Mouse (Mus musculus) 3134 (cell line): ENCODE results near the gene Ncf1.

Source experiments
- DNase-seq: peaks from one replicate; pipeline ENCODE4 v3.0.0-alpha.2; 2011; ENCODE audit warnings: low spot score; ENCODE audit not compliant: insufficient read length; ENCODE audit errors: extremely low read depth

Ncf1 gene

DNA sequence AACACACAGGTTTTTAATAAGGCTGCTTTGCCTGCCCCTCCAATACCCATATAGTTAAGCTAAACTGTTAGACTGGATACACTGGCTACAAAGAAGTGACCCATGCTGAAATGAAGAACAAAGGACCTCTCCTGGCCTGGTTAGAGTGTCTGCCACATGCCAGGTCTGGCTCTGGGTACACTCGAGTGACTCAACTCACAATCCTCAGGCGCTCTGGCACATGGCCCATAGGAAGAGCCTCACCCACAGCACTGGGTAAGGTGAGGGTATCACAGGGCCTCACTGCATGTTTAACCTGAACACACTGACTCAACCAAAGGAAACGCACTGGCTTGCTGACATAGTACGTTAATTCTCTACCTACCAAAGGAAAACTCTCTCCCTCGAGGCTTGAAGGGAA is 16.7 kb upstream of the Ncf1 start:
- no peak for DNase-seq

DNA sequence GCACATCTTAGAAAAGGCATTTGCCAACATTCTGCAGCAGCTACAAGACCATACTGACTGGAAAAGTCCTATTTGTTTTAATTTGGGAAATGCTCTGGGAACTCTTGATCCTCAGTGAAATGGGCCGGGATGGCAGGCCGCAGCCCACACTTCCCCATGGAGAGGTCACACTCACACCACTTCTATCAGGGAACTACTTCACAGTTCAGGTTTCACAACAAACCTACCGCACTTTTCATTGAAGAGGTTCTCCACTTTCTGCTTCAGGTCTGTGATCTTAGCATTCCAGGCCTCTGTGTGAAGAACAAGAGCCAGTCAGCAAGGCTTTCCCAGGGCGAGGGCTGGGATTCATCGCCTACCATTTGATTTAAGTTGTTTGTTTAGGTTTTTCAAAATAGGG is 15.5 kb upstream of the Ncf1 start:
- no peak for DNase-seq

DNA sequence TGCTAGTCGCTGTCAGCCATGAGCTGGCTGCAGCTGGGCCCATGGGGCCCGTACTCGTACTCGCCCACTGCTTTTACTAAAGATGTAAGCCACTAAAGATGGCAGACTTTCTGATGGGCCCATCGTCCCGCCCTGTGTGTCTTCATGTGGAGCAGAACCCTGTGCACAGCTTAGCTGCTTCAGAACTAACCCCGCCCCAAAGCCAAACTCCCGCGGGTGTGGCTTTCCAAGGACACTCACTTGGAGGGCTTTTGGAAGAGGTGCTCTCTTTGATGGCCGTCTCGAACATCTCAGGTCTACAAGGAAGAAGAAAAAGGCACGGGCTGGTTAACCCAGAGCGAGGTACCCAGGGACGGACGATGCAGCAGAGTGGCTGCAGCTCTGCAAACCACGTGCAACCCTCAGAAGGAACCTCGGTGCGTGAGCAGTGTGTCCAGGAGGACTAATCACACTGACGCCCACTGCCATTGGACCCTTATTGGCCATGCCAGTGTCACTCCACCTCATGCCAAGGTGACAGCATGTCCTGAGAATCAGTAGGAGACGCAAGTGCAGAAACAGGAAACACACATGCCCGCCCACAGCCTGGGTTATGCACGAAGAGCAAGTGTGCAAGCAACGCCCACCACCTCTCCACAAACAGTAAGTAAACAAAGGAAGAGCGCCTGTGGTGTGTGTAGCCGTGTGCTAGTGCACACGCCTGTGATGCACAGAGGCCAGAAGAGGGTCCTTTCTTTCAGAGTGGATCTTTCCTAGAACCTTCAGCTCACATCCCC is 14.4 kb upstream of the Ncf1 start:
- no peak for DNase-seq

DNA sequence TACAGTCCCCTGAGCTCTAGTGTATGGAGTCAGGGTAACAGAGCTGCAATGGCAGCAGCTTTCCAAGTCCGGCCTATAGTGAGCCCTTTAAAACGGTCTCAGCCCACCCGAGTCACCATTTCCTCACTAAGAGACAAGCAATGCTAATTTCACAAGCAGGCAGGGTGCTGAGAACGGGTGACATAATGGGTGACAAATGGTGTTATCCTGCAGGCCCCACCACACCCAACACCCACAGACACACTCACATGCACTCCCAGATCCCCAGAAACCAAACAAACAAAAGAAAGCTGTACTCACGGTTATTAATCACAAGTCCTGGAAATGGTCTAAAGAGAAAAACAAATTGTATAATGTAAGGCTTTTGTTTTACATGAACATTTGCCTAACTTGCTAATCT is 12.4 kb upstream of the Ncf1 start:
- no peak for DNase-seq

DNA sequence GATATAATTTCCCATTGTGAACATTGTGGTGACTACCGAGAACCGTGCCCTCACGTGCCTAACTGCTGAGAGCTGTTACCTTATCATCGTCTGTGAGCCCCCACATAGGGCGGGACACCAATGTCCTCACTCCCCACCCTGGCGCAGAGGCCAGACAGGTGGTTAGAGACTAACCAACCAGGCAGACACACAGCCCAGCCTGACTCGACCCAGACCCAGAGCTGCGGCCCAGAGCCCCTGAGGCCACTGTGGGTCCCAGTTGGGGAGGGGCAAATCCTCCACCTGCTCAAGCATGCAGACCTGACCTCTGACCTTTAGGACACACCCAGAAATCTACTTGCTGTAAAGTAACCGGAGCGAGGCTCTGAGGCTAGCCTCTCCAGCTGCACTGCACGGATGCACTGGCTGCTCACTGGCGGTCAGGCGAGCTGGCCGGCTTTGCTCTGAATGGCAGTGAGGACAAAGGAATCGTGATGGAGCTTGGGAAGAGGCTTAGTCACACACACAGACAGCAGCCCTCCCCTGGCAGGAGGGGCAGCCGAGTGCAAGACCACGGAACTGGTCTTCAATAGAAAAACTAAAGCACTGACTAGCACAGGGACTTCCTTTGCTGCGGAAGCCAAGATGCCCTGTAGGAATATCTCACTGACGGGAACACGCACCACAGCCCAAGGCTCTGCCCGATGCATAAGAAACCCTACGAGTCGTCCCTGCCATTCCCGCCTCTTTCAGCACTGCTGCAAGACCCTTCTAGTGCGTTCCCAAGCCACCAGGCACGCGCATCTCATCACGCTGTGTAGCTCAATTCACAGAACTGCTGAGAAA is 8.7 kb upstream of the Ncf1 start:
- no peak for DNase-seq

DNA sequence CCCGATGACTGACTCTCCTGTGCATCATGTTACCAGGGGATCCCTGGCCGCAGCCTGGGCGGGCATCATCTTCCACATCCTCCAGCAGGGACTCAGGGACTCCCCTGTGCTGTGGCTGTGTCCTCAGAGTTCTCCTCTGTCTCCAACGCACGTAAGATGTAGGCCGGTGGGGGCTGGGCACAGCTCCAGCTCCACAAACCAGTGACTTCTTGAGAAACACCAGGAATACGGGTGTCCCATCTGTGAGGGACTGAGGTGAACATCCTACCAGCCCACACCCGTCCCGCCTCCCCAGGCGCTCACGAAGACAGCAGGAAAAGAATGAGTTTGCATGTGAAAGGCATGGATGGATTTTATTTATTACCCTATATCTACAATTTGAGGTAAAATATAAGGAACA is 8.1 kb upstream of the Ncf1 start:
- DNase-seq: no peak

DNA sequence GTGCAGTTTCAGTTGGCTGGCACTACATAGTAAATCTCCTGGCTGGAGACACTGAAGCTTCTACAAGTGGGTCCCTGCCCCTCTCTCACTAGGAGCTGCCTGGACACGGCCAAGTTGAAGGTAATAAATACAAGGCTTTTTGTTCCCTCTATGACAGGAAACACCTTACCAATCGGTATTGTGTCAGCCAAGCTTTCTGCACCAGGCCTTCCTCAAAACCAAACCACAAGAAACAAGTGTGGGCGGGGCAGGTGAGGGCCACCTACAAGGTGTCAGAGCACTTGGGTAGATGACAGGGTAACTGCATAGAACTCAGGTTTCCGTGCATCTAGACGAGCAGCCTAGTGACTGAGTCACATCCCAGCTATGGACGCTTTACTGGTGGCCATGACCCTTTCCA is 7.4 kb upstream of the Ncf1 start:
- no peak for DNase-seq

DNA sequence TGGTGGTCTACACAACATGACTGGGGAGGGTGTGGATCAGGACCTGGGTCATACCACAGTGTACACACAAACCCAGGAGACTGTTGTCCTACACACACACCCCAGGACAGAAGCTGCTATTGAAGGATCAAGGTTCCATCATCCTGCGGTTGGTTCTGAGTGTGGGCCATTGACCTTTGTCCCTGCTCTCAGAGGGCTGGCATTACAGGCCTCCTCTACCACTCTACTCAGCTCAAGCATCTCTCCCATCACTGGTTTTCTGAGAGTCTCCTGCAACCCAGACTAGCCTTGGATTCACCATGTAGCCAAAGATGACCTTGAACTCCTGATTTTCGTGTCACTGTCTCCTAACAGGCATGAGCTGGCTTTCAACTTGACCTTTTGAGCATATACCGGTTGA is 6.8 kb upstream of the Ncf1 start:
- no peak for DNase-seq

DNA sequence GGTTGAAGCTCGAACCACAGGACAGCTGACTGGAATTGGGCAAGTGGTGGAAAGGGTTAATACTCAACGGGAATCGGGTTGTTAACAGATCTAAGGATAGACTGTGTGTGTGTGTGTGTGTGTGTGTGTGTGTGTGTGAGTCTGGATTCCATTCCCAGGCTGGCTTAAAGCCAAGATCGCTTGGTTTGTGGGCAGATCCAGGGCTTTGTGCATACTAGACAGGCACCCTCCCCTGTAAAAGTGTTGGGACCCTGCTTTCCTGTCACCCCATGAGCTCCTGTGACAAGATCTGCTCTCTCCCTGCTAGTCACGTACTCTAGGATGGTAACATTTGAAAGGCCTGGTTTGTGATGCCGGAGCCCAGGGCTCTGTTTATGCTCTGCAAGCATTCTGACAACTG is 5.7 kb upstream of the Ncf1 start:
- DNase-seq: no peak

DNA sequence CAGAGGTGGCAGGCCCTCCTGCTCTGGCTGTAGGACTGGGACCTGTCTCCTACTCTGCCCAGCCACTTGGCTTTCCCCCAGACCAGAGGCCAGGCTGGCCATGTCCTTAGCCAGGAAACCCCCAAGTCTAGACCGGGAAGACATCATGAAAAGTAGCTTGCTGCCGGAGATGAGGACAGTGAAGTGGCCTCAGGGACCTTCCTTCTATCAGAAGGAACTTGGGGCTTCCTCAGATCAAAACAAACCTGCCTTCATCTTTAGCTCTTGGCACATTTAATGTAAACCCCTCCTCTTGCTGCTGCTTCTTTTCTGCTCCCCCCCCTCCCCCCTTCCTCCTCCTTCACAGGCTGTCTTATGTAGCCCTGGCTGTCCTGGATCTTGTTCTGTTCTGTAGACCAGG is 4.8 kb upstream of the Ncf1 start:
- no peak for DNase-seq

DNA sequence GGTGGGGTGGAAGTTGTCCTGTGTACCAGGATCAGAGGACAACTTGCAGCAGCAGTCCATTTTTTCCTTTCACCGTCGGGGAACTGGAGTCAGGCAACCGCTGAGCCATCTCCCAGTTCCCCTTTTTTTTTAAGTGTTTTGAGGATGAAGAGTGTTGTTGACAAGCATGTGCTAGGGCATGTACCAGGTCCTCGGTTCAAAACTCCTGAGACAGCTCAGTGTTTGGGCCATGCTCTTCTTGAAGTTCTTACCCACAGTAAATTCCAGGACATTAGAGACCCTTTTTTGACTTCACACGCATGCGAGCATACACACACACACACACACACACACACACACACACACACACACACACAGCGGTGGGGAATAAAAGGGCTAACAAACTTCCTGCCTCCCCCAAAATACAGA is 3.8 kb upstream of the Ncf1 start:
- DNase-seq: no peak

DNA sequence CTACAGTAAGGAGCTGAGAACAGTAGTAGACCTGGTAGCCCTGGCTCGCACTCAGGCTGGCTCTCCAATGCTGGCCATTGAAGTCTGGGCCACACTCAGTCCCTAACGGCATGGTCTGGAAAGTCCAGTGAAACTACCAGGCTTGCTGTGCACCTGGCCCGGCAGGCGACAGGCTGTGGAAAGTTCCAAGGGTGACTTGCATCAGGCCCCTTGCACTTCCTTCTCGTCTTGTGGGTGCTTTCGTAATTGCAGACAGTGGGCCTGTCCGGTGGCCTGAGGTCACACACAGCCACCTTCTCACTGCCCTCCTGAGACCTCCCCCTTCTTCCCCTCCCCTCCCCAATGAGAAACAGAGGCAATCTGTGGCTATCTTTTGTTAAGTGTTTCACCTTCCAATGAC is 3.1 kb upstream of the Ncf1 start:
- DNase-seq: no peak

DNA sequence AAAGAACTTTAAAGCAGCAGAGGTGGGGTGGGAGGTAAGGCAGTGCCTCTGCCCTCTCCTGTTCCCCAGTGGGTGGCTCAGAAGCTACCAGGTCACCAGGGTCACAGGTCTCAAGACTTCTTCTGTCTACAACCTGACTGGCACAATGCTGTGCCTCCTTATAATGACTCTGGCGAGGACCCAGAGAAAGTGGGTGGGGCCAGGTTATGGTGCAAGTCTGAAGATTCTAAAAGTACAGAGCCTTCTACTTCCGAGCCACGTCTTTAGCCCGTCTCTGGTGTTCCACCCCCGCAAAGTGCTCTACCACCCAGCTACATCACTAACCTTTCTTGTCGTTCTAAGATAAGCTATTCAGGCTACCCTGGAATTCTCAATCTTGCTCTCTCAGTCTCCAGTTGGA is 2.7 kb upstream of the Ncf1 start:
- no peak for DNase-seq

DNA sequence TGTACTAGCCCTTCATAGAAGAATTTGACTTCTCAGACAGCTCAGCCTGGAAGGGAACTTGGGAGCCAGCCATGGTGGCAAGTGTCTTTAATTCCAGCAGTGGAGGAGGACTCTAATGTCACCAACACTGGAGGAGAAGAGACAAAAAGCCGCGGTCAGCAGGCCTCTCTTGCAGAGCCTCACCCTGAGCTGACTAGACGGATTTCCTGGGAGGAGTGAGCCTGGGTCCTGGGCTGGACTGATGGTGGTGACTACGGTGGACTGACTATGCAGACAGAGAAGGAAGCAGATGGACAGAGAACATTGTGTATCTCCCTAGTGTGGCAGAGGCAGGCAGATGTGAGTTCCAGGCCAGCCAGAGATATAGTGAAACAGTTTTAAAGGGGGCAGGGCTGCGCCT is 2.0 kb upstream of the Ncf1 start:
- no peak for DNase-seq

DNA sequence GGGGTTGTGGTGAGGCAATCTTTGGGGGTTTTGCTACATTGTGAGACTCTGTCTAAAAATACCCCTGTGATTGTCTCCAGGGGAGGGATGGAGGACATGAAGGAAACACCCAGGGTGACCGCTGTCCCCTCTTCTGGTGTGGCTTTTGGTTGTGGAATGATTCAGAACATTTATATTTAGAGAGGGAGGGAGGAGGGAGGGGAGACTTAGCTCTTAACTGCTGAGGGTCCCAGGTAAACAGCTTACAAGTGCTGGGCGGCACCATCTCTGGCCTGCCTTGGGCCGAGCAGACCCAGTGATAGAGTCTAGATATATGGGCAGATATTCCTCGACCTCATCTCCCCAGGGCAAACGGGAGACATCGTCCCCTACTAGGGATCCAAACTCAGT is 1.2 kb downstream of the Ncf1 start:
- DNase-seq: no peak

DNA sequence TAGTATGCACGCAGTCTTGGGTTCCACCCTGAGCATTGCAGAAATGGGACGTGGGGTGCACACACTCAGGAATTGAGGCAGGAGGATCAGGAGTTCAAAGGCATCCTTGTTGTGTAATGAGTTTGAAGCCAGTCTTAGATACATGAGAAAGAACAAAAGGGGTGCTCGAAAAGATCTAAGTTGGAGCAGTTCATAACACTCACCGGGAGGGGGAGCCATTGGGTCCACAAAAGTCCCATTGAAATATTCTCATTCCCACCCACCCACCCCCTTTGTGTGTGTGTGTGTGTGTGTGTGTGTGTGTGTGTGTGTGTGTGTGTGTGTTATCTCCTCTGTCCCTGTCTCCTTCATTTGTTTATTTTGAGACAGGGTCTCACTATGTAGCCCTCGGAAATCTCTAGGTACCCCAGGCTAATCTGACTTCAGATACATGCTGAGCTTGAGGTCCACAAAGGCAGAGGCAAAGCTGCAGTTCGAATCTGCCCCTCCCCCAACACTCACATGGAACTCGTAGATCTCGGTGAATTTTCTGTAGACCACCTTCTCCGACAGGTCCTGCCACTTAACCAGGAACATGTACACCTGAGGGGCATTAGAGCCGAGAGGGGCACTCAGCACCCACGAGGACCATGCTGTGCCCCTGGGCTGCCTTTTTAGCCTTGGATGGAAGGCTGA is 1.7 kb downstream of the Ncf1 start:
- DNase-seq: no peak

DNA sequence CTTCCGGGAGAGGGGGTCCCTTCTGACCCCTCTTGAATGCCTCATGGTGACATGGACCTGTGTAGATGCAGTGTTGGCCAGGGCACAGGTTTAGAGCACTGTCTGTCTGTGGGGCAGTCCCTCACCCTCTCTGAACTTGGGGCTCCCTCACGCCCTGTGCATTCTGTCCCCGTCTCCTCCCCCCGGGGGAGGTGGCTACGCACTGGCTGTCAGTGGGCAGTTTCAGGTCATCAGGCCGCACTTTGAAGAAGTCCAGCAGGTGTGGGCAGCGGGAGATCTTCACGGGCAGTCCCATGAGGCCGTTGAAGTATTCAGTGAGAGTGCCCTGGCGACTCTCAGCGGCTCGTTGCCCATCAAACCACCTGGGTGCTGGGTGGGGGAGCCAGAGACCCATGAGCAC is 2.5 kb downstream of the Ncf1 start:
- no peak for DNase-seq

DNA sequence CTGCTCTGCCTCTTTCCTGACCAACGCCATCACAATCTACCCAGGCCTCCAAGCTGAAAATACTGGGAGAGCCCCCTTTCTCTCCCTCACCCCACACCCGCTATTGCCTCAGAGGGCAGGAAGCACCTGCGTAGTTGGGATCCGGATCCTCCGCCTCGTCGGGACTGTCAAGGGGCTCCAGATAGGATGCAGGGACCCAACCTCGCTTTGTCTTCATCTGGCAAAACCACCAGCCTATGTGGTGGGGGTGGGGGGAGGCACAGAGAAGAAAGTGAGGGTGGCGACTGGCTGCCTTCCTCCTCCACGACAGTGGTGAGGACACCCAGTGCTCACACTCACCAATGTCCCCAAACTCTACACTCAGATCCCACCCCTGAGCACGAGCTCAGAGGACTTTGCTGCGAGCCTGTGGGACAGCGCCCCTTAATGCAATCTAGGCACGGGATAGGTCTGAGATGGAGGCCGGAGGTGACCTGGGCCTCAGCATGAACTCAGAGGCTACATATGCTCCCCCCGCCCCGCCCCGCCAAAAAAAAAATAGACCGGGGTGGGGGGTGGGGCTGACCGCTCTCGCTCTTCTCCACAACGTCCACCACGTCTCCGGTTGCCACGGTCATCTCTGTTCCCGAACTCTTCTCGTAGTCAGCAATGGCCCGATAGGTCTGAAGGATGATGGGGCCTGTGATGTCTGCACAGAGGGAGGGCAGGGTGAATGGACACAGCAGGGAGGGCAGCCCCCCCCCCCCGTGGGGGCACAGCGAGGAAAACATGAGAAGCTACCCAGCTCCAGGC is 4.1 kb downstream of the Ncf1 start:
- DNase-seq: no peak

DNA sequence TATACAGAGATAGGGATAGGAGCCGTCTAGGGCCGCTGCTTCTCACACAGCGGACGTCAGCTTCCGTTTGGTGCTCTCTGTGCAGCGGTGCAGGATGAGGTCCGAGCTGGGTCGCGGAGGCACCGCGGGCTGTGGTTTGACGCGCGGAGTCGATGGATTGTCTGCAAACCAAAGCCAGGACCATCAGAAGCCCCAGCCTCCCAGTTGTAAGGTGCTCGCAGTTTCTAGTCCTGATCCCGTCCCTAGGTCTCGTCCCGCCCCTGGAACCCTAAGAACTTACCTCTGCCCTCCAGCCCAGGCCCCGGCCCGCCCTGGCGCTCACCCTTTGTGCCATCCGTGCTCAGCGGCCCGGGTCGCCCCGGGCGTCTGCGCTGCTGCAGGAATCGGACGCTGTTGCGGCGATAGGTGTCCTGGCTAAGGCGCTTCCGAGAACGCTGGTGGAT is 7.7 kb downstream of the Ncf1 start:
- no peak for DNase-seq

DNA sequence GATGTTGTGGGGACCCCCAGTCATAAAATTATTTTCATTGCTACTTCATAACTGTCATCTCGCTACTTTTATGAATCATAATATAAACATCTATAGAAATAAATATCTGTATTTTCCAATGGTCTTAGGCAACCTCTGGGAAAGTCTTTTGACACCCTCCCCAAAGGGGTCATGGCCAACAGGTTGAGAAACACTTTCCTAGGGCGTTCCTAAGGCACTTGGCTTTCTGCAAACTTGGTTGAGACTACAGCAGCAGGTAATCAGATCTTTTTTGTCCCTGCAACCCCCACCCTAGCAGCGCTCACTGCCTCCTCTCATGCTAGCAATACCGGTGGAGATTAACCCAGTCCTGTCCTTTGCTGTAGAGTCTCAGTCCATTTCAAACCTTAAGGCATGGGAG is 8.1 kb downstream of the Ncf1 start:
- no peak for DNase-seq

DNA sequence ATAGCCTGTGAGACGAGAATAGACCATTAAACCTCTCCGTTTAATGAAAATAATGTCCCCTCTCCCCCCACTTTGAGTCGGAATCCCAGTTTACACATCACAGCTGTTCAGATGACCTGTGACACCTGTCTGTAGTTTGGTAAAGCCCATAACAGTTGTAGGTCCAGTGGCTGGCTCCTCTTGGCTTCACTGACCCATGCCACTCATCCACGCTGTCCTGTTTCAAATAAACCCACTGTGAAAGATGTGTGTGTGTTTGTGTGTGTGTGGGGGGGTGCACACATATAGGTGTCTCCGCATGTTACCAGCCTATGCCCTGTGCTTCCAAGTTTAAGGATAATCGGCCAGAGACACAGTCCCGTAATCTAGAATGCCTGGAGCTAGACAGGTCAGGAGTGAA is 11.5 kb downstream of the Ncf1 start:
- DNase-seq: no peak
